Mouse (Mus musculus): ENCODE data around the gene Grik5.

Gene Grik5

DNA sequence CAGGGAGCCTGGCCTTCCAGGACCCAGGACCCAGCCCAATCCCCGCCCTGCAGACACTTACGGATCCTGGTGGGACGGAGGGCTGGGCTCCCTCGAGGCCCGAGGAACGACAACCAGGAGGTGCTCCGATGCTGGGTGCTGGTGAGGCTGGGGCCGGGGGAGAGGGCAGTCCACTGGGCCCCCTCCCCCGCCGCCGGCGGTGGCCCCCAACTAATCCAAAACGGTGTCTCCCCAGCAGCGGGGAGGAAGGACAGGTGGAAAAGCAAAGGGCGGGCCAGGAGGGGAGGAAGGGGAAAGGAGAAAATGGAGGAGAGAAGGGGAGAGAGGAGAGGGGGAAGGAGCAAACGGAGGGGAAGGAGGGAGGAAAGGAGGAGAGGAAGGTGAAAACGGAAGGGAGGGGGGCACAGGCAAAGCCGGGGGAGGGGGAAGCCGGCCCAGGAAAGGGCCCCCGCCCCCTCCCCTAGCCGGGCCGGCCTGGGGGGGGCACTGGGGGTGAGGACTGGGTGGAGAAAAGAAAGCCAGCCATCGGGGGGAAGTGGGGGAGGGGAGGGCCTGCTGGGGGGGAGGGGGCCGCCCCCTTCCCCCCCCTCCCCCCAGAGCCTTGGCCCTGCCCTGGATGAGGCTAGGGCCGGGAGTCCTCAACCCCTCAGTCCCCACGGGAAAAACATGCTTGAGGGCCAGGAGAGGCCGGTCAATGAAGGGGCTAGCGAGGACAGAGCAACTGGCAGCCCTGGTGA is at the start of gene Grik5, which contains the start of gene Zfp574:
Gene Grik5, minus strand, starts transcription at position 368 of the 737 bp plus-strand sequence.
Gene Zfp574, plus strand, starts transcription at position 589 of the 737 bp plus-strand sequence.
- no peak for DNase-seq (ENCODE audit: low spot score in 2 of 2)

DNA sequence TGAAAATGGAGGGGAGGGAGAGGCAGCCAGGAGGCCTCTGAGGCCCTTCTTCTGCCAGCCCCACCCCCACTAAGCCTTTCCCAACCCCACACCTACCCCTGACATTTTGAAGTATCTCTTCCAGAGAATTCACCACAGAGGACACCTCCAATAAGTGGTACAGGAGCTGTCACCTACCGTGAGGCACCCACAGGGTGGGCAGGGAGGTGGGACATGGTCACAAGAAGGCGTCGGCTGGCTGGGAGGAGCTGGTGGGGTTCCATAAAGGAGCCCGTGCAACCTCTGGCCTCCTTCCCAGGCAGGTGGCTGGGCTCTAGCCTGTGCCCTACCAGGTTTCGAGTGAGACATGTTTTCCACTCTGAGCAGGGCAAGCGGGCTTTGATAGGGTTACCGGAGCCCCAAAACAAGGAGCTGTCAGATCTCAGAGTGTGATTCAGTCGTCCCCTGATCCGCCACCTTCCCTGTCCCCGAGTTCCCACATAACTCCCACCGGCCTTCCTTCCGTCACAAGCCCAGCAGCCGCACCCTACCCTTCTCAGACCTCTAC is 49.2 kb upstream of the Grik5 start:
- no peak for DNase-seq (ENCODE audit: low spot score in 2 of 2)

DNA sequence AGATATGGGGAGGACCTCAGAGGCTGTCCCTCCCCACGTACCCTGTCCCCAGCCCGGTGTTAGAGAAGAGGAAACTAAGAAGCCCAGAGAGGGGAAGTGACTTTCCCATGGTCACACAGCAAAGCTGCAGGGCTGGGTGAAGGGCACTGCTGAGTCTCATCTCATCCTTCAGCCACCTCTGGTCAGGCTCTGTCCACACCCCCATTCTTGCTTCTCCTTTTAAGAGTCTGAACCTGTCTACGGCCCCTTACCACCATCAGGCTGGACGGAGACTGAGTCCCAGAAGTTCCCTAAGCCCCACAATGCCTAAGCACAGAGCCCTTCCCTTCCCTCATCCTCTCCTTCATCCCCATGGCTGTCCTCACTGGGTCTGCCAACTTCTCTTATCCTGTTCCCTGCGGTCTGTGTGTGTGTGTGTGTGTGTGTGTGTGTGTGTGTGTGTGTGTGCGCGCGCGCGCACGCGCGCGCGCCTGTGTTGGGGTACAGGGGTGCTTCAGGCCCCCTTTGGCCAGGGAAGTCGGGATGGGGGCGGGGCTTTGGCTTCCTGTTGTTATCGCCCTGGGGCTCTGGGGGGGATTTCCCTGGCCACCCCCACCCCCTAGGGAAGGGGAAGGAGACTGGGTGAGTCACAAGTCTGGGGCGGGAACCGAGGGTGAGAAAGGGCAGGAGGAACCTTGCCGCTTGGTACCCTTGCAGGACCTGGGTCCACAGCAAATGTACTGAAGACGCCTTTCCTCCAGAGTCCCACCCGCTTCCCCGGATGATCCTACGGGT is 48.1 kb upstream of the Grik5 start:
- peak; percentile 56 to 61 for DNase-seq (ENCODE audit: low spot score in 2 of 2)

DNA sequence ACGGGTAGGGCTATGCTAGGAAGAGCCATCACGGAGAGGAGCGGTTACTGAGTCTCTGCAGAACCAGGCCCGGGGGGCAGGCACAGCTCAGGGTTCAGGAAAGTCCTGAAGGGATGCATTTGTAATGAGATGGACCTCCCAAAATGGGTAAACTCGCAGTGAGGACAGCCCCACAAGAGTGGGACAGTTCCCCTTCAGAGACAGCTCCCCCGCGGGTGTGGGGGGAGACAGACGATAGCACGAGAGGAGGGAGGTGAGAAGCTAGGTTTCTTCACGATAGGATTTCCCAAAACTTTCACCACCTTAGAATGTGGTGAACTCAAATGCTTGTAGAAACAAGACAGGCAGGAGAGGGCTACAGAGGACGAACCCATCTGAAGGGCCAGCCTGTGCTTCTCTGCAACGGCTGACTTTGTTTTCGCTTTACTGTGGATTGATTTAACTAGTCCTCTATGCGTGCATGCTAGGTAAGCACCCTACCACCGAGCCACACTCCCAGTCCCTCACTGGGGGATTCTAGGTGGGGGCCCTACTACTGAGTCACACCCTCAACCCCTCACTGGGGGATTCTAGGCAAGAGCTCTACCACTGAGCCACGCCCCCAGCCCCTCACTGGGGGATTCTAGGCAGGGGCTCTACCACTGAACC is 40.9 kb upstream of the Grik5 start:
- DNase-seq (ENCODE audit: low spot score in 2 of 2), result no peak

GRCm38 (mm10) chr7:25112178-25112955 is 40.2 kb upstream of the Grik5 start:
- peak; percentile 56 to 62 for DNase-seq (ENCODE audit: low spot score in 2 of 2)

- no peak for DNase-seq (ENCODE audit: low spot score in 2 of 2)
Measured at GRCm38 (mm10) chr7:25110336-25110735, 38.2 kb upstream of the Grik5 start.

DNA sequence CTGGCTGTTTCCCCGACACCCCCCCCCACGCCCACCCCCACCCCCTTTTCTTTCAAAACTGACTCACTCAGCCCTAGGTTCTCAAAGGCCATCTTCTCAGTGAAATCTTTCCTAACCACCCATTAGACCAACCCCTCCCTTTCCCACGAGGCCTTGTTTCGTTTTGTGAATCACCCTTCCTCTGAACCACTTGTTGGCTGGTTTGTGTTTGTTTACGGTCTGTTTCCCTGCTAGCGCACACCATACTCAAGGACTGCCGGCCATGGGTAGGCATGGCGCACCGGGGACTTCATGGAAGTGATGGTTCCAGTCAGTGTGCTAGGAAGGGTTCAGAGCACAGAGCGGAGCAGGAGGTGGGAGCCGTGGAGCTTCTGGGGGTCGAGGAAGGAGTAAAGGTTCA is 37.2 kb upstream of the Grik5 start:
- DNase-seq (ENCODE audit: low spot score in 2 of 2), result no peak

- no peak for DNase-seq (ENCODE audit: low spot score in 2 of 2)
Measured at GRCm38 (mm10) chr7:25106790-25107502, 34.8 kb upstream of the Grik5 start.

- peak; percentile 82 to 89 for DNase-seq (ENCODE audit: low spot score in 2 of 2)
Measured at GRCm38 (mm10) chr7:25105411-25106160, 33.4 kb upstream of the Grik5 start.

DNA sequence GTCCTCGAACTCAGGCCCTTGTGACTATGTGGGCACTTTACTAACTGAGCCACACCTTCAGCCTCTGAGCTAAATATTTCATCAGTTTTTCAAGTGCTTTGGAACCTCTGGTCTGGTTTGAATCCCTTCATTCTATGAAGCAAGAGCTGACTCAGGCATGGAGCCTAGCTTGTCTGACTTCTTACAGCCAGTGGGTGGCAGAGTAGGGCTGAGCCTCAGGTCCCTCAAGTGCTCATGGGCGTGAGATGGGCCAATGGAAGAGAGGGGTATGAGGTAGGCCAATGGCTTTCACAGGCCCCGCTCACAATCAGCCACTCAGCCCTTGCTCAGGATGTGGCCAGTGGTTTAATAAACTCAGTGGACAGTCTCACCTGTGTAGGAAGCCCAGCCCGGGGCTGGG is 27.4 kb upstream of the Grik5 start:
- no peak for DNase-seq (ENCODE audit: low spot score in 2 of 2)

GRCm38 (mm10) chr7:25098169-25098568 is 26.0 kb upstream of the Grik5 start:
- DNase-seq (ENCODE audit: low spot score in 2 of 2), result no peak

DNA sequence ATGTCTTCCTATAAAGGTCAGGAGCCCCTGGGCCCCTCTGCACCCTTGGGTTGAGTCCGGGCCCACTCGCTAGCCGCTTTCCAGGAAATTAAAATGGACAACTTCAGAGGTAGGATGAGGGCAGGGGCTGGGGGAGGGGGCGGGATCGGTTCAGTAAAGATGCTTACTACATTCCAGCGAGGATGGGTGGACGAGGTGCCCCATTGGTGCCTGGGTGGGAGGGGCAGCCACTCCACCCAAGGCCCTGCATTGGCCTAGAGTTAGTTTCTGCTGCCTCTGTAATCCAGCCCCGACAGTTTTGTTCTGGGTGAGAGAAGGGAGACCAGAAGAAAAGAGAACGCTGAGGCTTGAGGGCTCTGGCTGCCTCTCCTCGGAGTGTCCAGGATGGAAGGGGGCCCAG is 17.7 kb upstream of the Grik5 start:
- no peak for DNase-seq (ENCODE audit: low spot score in 2 of 2)

DNA sequence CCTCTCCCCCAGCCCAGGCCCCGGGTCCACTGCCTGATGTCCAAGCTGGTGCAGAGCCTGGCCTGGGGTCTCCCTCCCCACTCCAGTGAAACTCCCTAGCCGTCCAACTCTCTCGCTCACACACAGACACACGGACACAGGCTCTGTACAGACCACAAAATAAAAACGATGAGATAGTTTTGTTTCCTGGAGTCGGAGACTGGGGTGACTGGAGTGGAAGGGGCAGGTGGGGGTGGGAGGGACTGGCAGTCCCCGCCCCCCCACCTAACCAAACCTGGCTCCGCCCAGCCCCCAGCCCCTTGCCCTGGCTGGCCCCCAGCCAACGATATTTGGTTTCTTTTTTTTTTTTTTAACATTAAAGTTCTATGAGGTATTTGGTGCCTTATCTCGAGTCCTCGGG is 16.8 kb upstream of the Grik5 start:
- DNase-seq (ENCODE audit: low spot score in 2 of 2), result no peak

GRCm38 (mm10) chr7:25088531-25088930 is 16.4 kb upstream of the Grik5 start:
- DNase-seq (ENCODE audit: low spot score in 2 of 2), result no peak

GRCm38 (mm10) chr7:25087972-25088371 is 15.8 kb upstream of the Grik5 start:
- DNase-seq (ENCODE audit: low spot score in 2 of 2), result no peak

DNA sequence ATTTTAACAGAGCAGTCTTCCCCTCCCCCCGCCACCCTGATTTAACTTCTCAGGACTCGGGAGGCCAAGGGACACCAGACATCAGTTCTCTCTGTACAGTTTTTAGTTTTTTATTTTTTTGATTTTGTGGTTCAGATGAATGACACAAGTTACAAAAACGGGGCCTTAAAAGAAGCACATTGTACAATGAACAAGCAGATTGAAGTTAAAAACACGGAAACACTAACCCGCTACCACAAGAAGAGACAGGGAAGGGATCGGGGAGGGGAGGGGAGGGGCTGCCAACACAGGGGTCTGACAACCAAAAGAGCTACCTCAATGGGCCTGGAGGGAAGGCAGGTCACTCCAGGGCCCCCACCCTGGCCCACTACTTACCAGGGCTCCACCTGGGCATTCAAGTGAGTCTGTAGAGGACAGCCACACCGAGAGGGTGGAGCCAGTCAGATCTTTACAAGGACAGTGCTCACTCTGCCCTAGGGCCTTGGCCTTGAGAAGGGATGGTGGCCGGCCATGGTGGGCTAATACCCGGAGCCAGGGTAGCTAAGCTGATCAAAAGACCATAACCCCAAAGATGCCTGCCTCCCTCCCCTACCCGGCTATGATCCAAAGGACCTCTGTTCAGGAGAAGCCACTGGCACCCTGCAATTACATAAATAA is 15.2 kb upstream of the Grik5 start:
- DNase-seq (ENCODE audit: low spot score in 2 of 2), result peak in 1 of 2 experiments; percentile 33

DNA sequence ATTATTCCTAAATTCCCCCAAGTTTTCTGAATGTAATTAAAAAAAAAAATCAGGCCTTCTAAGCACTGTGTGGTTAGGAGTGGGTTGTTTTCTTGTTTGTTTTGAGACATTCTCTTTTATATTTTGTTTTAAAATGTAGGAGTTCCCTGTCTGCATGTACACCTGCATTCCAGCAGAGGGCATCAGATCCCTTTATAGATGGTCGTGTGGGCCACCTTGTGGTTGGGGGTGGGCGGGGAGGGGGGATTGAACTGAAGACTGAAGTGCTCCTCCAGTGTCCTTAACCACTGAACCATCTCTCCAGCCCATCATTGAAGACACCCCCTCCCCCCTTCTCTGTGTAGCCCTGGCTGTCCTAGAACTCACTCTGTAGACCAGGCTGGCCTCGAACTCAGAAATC is 14.5 kb upstream of the Grik5 start:
- DNase-seq (ENCODE audit: low spot score in 2 of 2), result no peak

DNA sequence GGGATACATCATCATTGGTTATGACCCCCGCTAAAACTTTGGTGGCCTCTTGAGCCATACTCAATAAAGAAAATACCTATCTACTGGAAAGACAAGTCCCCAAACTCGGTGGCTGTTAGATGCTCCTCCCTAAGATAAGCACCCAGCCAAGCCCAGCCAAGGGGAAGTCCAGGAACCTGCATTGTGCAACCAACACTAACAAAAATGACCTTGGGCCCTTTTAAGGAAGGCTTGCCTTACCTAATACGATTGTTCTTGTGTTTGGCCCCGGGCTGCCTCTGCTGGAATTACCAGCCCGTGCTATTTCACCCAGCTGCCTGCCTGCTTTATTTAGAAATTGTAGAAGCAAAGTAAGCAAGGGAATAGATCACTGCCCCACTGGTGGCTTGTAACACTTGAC is 12.5 kb upstream of the Grik5 start:
- no peak for DNase-seq (ENCODE audit: low spot score in 2 of 2)

DNA sequence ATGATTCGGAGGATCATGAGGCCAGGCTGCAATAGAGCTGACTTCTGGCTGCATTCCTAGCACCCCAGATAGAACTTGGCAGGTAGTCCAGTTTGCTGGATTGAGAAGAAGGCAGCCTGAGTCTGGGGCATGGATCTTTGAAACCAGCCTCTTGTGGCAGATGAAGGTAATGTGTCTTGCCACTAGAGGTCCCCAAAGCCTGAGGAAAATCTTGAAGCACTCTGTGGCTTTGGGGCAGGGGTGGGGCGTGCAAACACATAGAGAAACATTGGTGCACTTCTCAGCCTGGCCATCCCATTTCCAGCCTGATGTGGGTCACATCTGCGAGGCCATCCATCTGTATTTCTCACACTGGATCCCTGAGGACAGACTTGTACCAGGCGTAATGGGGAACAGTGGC is 10.4 kb upstream of the Grik5 start:
- DNase-seq (ENCODE audit: low spot score in 2 of 2), result peak in 1 of 2 experiments; percentile 63

DNA sequence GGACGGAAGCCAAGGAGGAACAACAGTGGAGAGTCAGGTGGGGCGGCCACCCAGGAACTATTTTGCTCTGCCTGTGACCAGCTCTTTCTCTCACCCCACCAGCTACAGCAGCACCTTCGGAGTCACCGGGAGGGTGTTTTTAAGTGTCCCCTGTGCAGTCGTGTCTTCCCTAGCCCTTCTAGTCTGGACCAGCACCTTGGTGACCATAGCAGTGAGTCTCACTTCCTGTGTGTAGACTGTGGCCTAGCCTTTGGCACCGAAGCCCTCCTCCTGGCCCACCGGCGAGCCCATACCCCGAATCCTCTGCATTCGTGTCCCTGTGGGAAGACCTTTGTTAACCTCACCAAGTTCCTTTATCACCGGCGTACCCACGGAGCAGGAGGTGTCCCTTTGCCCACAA is 8.3 kb upstream of the Grik5 start:
- DNase-seq (ENCODE audit: low spot score in 2 of 2), result no peak

All from right cerebral cortex, postnatal 10 days (tissue).